Mouse (Mus musculus) lung, adult 2 months (tissue): ENCODE results near the gene Fgd5.

ENCODE experiments used
- CTCF ChIP-seq: fragments of 200-500 bp; IDR thresholded peaks from 2 replicates; pipeline ENCODE4 v1.5.1; 2011; ENCODE audit warnings: mild to moderate bottlenecking, low read length, control low read depth; ENCODE audit not compliant: insufficient read depth
- POLR2A ChIP-seq: fragments of 200-500 bp; IDR thresholded peaks from 2 replicates; pipeline ENCODE4 v1.6.1; 2011; ENCODE audit warnings: low read depth, mild to moderate bottlenecking, control low read depth, low read length, borderline replicate concordance; ENCODE audit errors: extremely low read depth

- no peak for TF ChIP-seq POLR2A
- no peak for TF ChIP-seq CTCF
These were observed 114.1 kb downstream of the Fgd5 start for GRCm38 (mm10) chr6:92092737-92093136.
